ENCODE assay signal across 8 mouse cellular contexts in the genomic region with DNA sequence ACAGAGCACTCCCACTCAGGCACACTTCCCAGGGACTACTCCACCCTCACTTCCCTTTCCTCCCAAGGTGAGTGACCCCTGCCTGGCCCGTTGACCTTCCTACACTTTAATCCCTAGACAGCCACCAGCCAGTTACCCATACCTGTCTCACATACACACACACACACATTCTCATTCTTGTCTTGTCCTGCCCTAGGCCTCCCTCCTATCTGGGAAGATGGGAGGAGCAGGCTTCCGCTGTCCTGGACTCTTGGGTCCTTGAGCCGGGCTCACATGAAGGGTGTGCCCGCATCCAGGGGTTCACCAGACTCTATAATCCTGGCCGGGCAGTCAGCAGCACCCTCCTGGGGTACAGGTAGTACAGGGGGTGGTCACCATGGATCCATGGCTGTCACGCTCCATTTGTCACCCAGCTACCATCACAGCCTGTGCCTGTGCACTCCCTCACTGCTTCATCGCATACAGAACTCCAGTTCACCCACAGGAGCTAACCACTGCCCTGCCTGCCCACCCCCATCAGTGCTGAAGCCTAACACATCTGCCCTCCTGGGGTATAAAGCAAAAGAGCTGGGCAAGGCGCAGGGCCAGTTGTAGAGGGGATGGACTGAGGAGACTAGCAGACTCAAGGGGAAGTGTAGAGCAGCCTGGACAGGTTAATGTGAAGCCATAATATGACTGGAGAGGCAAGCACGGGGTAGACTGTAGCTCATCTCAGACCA. TPM values are rescaled to one million over a fixed set of nuclear protein-coding genes. Genes with fewer than 3 reads are reported as not detected.
DNase-seq lines count a peak whose midpoint lies in the region; ATAC-seq lines count a peak whose summit lies in the region.

No protein-coding gene starts in this region.

- H3K4me3 ChIP-seq in midbrain, embryonic 12.5 days = 0 out of 2 replicates have a peak overlapping the region, but pooled peaks have one; percentile 41
- H3K4me3 ChIP-seq in midbrain, embryonic 11.5 days (ENCODE audit: low read depth, low read length) = no peak overlapping the region
- H3K4me3 ChIP-seq in liver, embryonic 13.5 days (replicated peaks) = peak overlapping the region; percentile 50; the same call in 1 of the 2 replicates

- DNase-seq in cerebellum, adult 8-10 months = peak; percentile 18
- DNase-seq in cerebellum, postnatal 10 days = no peak
- no peak for DNase-seq in midbrain, embryonic 11.5 days (ENCODE audit: low spot score, missing footprints)
- no peak for DNase-seq in liver, embryonic 13.5 days
- no peak for DNase-seq in right cerebral cortex, adult 18-20 months

- peaks cover 27% of the 10 kb centered on the region for H3K27me3 ChIP-seq in midbrain, embryonic 12.5 days
- 0 out of 2 replicates have a peak, but pooled peaks cover 3% of the 10 kb centered on the region for H3K27me3 ChIP-seq in midbrain, embryonic 11.5 days (ENCODE audit: control insufficient read depth, insufficient read depth, low read length)
- no peaks in the 10 kb centered on the region for H3K27me3 ChIP-seq in liver, embryonic 13.5 days

- no peak overlapping the region for H3K9ac ChIP-seq in midbrain, embryonic 12.5 days (replicated peaks)
- no peak overlapping the region; the same call in 1 of the 2 replicates for H3K9ac ChIP-seq in midbrain, embryonic 11.5 days (ENCODE audit: low read length)
- peak overlapping the region; percentile 74 for H3K9ac ChIP-seq in liver, embryonic 13.5 days

- ATAC-seq in midbrain, embryonic 12.5 days (ENCODE audit: low FRiP score, low read depth) = no peak
- ATAC-seq in midbrain, embryonic 11.5 days (ENCODE audit: low FRiP score) = no peak; the same call in 1 of the 2 replicates
- no peak for ATAC-seq in liver, embryonic 13.5 days (ENCODE audit: low read depth)
- ATAC-seq in granulocyte monocyte progenitor cell, adult 5-6 weeks (replicated peaks; ENCODE audit: poor library complexity, severe bottlenecking) = no peak
- no peak for ATAC-seq in CD4-positive, CD25-positive, alpha-beta regulatory T cell, adult 4 months

- H3K4me1 ChIP-seq in midbrain, embryonic 12.5 days = peaks cover 20% of the 10 kb centered on the region
- H3K4me1 ChIP-seq in midbrain, embryonic 11.5 days (ENCODE audit: control insufficient read depth, insufficient read depth, low read length) = peaks cover 11% of the 10 kb centered on the region
- H3K4me1 ChIP-seq in liver, embryonic 13.5 days (replicated peaks) = peaks cover 37% of the 10 kb centered on the region

- H3K36me3 ChIP-seq in midbrain, embryonic 12.5 days = no peaks in the 10 kb centered on the region
- no peaks in the 10 kb centered on the region for H3K36me3 ChIP-seq in midbrain, embryonic 11.5 days (ENCODE audit: control insufficient read depth, insufficient read depth, low read length)
- H3K36me3 ChIP-seq in liver, embryonic 13.5 days = peaks cover 42% of the 10 kb centered on the region

- no peak overlapping the region for H3K27ac ChIP-seq in midbrain, embryonic 12.5 days (replicated peaks)
- H3K27ac ChIP-seq in midbrain, embryonic 11.5 days (ENCODE audit: low read depth, low read length) = no peak overlapping the region
- peak overlapping the region; percentile 87 for H3K27ac ChIP-seq in liver, embryonic 13.5 days

- WGBS in midbrain, embryonic 12.5 days = 74% methylated on average over 9 of the region's 9 CpGs
- 61% methylated on average over 9 of the region's 9 CpGs for WGBS in midbrain, embryonic 11.5 days
- WGBS in liver, embryonic 13.5 days (ENCODE audit: insufficient replicate concordance) = 52% methylated on average over 9 of the region's 9 CpGs

- H3K4me2 ChIP-seq in midbrain, embryonic 12.5 days (replicated peaks) = peak overlapping the region; percentile 65; the same call in 1 of the 2 replicates
- no peak overlapping the region; the same call in 1 of the 2 replicates for H3K4me2 ChIP-seq in midbrain, embryonic 11.5 days
- peak overlapping the region; percentile 76 for H3K4me2 ChIP-seq in liver, embryonic 13.5 days

- no peaks in the 10 kb centered on the region for H3K9me3 ChIP-seq in midbrain, embryonic 12.5 days
- no peaks in the 10 kb centered on the region for H3K9me3 ChIP-seq in midbrain, embryonic 11.5 days (ENCODE audit: control insufficient read depth, low read length)
- no peaks in the 10 kb centered on the region for H3K9me3 ChIP-seq in liver, embryonic 13.5 days (replicated peaks)

RNA-seq across cellular contexts. Expression of a gene that starts 6.7 kb away (rescaled TPM):
- 75.3 and 92.6 TPM in 2 replicates for polyA plus RNA-seq in midbrain, embryonic 12.5 days (2016; fragmentation: Nextera tagmentation; extraction: Ambion mirVana)
- 82.5 and 93.4 TPM in 2 replicates for polyA plus RNA-seq in midbrain, embryonic 11.5 days (2014; fragmentation: Nextera tagmentation; extraction: Ambion mirVana)
- 164 and 165 TPM in 2 replicates for polyA plus RNA-seq in liver, embryonic 13.5 days (2015; fragmentation: Nextera tagmentation; extraction: Ambion mirVana)
- total RNA-seq in granulocyte monocyte progenitor cell, adult 5-6 weeks (2014; fragmentation: Nextera tagmentation) = 36.7 and 62.2 TPM in 2 replicates
- 41.3 and 52.3 TPM in 2 replicates for total RNA-seq in granulocyte monocyte progenitor cell, adult 5-6 weeks (2017)
- 10 to 100 TPM; 13.1 to 18.4 TPM for polyA plus RNA-seq in CD4-positive, CD25-positive, alpha-beta regulatory T cell, adult 4 months (2017; shearing (Covaris generic))

RNA-seq across cellular contexts. Expression of a gene that starts 21.9 kb away (rescaled TPM):
- 2,249 and 2,254 TPM in 2 replicates for polyA plus RNA-seq in midbrain, embryonic 12.5 days (2016; fragmentation: Nextera tagmentation; extraction: Ambion mirVana)
- polyA plus RNA-seq in midbrain, embryonic 11.5 days (2014; fragmentation: Nextera tagmentation; extraction: Ambion mirVana) = 1,982 and 2,171 TPM in 2 replicates
- 785 and 880 TPM in 2 replicates for polyA plus RNA-seq in liver, embryonic 13.5 days (2015; fragmentation: Nextera tagmentation; extraction: Ambion mirVana)
- 447 and 460 TPM in 2 replicates for total RNA-seq in granulocyte monocyte progenitor cell, adult 5-6 weeks (2014; fragmentation: Nextera tagmentation)
- 931 and 1,017 TPM in 2 replicates for total RNA-seq in granulocyte monocyte progenitor cell, adult 5-6 weeks (2017)
- 1,000 to 10,000 TPM; 1,562 to 1,754 TPM for polyA plus RNA-seq in CD4-positive, CD25-positive, alpha-beta regulatory T cell, adult 4 months (2017; shearing (Covaris generic))

RNA-seq across cellular contexts. Expression of a gene that starts 24.3 kb away (rescaled TPM):
- polyA plus RNA-seq in midbrain, embryonic 12.5 days (2016; fragmentation: Nextera tagmentation; extraction: Ambion mirVana) = 50.3 and 51.5 TPM in 2 replicates
- 23.4 and 24.1 TPM in 2 replicates for polyA plus RNA-seq in midbrain, embryonic 11.5 days (2014; fragmentation: Nextera tagmentation; extraction: Ambion mirVana)
- 9.8 and 10.7 TPM in 2 replicates for polyA plus RNA-seq in liver, embryonic 13.5 days (2015; fragmentation: Nextera tagmentation; extraction: Ambion mirVana)
- total RNA-seq in granulocyte monocyte progenitor cell, adult 5-6 weeks (2014; fragmentation: Nextera tagmentation) = 25.4 and 40.0 TPM in 2 replicates
- 15.2 and 19.9 TPM in 2 replicates for total RNA-seq in granulocyte monocyte progenitor cell, adult 5-6 weeks (2017)
- 10 to 100 TPM; 10.4 to 16.1 TPM for polyA plus RNA-seq in CD4-positive, CD25-positive, alpha-beta regulatory T cell, adult 4 months (2017; shearing (Covaris generic))

RNA-seq across cellular contexts. Expression of a gene that starts 31.4 kb away (rescaled TPM):
- polyA plus RNA-seq in midbrain, embryonic 12.5 days (2016; fragmentation: Nextera tagmentation; extraction: Ambion mirVana) = 0.59 and 1.3 TPM in 2 replicates
- 0.23 and 0.25 TPM in 2 replicates for polyA plus RNA-seq in midbrain, embryonic 11.5 days (2014; fragmentation: Nextera tagmentation; extraction: Ambion mirVana)
- polyA plus RNA-seq in liver, embryonic 13.5 days (2015; fragmentation: Nextera tagmentation; extraction: Ambion mirVana) = 0.23 and 0.25 TPM in 2 replicates
- not detected in 2 replicates for total RNA-seq in granulocyte monocyte progenitor cell, adult 5-6 weeks (2014; fragmentation: Nextera tagmentation)
- not detected in 2 replicates for total RNA-seq in granulocyte monocyte progenitor cell, adult 5-6 weeks (2017)
- not detected for polyA plus RNA-seq in CD4-positive, CD25-positive, alpha-beta regulatory T cell, adult 4 months (2017; shearing (Covaris generic))
